Mouse (Mus musculus) spleen, postnatal 36 days (tissue): Measurements from ENCODE around the gene Trim15.

Experiments
- DNase-seq, 2 experiments: peaks; one replicate each; pipeline ENCODE4 v3.0.0; 2022; ENCODE audit warnings: low spot score in 2 of 2, mixed read lengths in 1 of 2

Trim15 gene

GRCm38 (mm10) chr17:36869955-36870810 is 3.2 kb upstream of the Trim15 start:
- peak; percentile 53 to 68 for DNase-seq

- peak; percentile 71 to 85 for DNase-seq
Measured at GRCm38 (mm10) chr17:36869284-36869954, 2.4 kb upstream of the Trim15 start, which contains the start of gene Trim10. Gene Trim10, plus strand, starts transcription at chr17:36869574.

DNA sequence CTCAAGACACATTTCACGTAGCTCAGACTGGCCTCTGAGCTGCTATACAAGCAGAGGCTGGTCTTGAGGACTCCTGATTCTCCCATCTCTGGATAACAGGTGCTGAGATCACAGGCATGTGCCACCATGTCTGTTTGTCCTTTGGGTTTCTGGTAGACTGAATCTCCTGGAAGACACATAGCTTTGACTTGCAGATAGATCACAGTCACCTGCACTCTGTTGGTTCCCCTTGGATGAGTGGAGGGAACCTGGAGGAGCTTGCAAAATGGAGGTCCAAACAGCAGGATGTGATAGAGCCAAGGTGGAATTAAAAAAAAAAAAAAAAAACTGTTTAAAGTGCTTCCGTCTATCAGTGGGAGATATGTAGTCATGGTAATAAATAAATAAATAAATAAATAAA is 1.8 kb upstream of the Trim15 start:
- no peak for DNase-seq

DNA sequence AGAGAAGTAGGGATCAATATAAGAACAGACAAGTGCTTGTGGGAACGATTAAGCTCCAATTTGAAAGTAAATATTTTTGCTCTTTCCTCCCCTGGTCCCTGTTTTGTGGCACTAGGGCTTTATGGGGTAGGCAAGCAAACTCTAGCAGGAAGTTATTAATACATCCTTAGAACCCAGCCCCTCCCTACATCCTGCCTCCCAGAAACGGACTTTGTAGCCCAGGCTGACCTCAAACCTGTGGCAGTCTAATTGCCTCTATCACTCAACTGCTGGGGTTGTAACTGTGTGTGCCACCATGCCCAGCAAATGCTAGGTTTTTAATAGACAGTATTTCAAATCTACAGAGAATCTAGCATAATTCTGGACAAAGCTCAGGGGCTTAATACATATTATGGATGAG is 5.3 kb downstream of the Trim15 start:
- DNase-seq: no peak

- DNase-seq: no peak
Measured at GRCm38 (mm10) chr17:36858181-36858580, 8.8 kb downstream of the Trim15 start.

DNA sequence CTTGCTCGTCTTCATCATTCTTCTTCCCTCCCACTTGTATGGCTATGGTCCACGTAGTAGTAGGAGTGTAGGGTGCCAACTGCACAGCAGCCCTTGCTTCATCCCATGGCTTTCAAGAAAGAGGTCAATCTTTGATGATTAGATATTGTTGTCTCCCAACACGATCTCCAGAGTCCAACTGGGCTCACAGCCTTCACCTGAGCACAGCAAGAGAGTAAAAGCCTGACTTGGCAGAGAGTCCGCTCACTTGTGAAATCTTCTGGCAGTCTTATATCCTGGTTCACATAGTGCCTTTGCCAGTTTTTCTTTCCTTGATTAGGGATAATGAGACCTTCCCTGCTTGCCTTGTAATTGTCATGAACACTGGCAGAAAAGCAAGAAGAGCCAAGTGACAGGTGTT is 10.8 kb downstream of the Trim15 start:
- DNase-seq: no peak

GRCm38 (mm10) chr17:36855484-36855883 is 11.5 kb downstream of the Trim15 start:
- DNase-seq: no peak

- DNase-seq: no peak
Measured at GRCm38 (mm10) chr17:36851627-36852026, 15.4 kb downstream of the Trim15 start.

DNA sequence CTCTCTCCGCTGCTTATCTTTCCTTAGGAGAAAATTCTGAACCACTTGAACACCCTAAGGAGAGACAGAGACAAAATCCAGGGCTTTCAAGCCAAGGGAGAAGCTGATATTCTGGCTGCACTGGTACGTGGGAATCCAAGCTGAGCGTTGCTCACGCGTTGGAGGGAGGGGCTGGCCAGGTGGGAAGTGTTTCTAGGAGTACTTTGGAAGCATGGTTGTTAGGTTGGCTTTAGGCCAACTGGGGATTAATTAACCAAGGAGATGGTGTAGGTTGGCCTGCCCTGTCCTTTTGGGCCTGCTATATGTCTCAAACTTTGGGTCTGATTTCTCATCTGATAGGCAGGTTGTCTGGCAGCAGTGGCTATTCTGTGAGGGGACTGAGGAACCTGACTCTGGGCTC is 15.8 kb downstream of the Trim15 start:
- DNase-seq: no peak

GRCm38 (mm10) chr17:36849992-36850391 is 17.0 kb downstream of the Trim15 start:
- no peak for DNase-seq

GRCm38 (mm10) chr17:36848911-36849310 is 18.1 kb downstream of the Trim15 start:
- no peak for DNase-seq

- no peak for DNase-seq
Measured at GRCm38 (mm10) chr17:36844725-36845124, 22.3 kb downstream of the Trim15 start.

- no peak for DNase-seq
Measured at GRCm38 (mm10) chr17:36844286-36844719, 22.7 kb downstream of the Trim15 start.

- no peak for DNase-seq
Measured at GRCm38 (mm10) chr17:36843696-36844095, 23.3 kb downstream of the Trim15 start.

GRCm38 (mm10) chr17:36840961-36841445 is 26.0 kb downstream of the Trim15 start:
- DNase-seq: no peak

GRCm38 (mm10) chr17:36839931-36840330 is 27.1 kb downstream of the Trim15 start:
- no peak for DNase-seq

GRCm38 (mm10) chr17:36839001-36839400 is 28.0 kb downstream of the Trim15 start:
- DNase-seq: no peak

- peak; percentile 98 for DNase-seq
Measured at GRCm38 (mm10) chr17:36836874-36837647, 29.9 kb downstream of the Trim15 start, which contains the start of gene Trim26. Gene Trim26, plus strand, starts transcription at chr17:36837134.

DNA sequence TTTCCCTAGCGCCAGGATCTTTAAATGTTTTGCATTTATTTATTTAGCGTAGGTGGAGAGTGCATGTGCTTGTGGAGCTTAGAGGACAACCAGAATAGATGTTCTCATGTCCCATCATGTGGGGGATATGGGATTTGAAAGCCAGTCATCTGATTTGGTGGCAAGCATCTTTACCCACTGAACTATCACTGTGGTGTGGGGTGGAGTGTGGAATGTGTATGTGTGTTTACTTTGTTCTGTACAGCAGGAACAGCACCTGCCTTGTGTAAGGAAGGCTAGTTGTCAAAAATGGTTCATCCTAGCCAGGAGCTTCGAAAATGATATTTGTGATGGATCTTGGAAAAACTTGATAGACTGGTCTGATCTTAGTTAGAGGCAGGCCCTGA is 30.6 kb downstream of the Trim15 start:
- no peak for DNase-seq

GRCm38 (mm10) chr17:36835591-36836426 is 31.2 kb downstream of the Trim15 start:
- DNase-seq: peak; percentile 56 to 59

GRCm38 (mm10) chr17:36832694-36833093 is 34.3 kb downstream of the Trim15 start:
- DNase-seq: no peak
